Mouse (Mus musculus) C2C12 (cell line): ENCODE data around the gene Isoc2b.

Experiments
- CEBPB ChIP-seq: IDR thresholded peaks from one replicate; pipeline ENCODE4 v1.6.1; 2011; ENCODE audit warnings: low read depth, mild to moderate bottlenecking, control low read depth, moderate library complexity
- CTCF ChIP-seq: IDR thresholded peaks from one replicate; pipeline ENCODE4 v1.5.1; 2011; ENCODE audit not compliant: control insufficient read depth, insufficient read depth, insufficient read length
- FOSL1 ChIP-seq: IDR thresholded peaks from one replicate; pipeline ENCODE4 v1.8.0; 2011; ENCODE audit warnings: mild to moderate bottlenecking, low read length; ENCODE audit not compliant: poor library complexity, insufficient read depth, severe bottlenecking
- MAX ChIP-seq: IDR thresholded peaks from one replicate; pipeline ENCODE4 v1.6.1; 2011; ENCODE audit warnings: mild to moderate bottlenecking, control low read depth
- MYOD1 ChIP-seq: IDR thresholded peaks from one replicate; pipeline ENCODE4 v1.6.1; 2011; ENCODE audit warnings: low read depth; ENCODE audit not compliant: control insufficient read depth, insufficient read length
- USF1 ChIP-seq: IDR thresholded peaks from one replicate; pipeline ENCODE4 v1.6.1; 2011; ENCODE audit warnings: low read depth, mild to moderate bottlenecking, control low read depth, moderate library complexity

GRCm38 (mm10) chr7:4865090-4865489 lies 5.0 kb downstream of the Isoc2b start:
- no peak for TF ChIP-seq CTCF
- no peak for TF ChIP-seq USF1
- TF ChIP-seq MYOD1 = no peak
- TF ChIP-seq MAX = no peak
- TF ChIP-seq CEBPB = no peak
- TF ChIP-seq FOSL1 = no peak
